Mouse (Mus musculus): ENCODE results near the gene Wwc2. TPM values are rescaled to one million over a fixed set of nuclear protein-coding genes. Genes with fewer than 3 reads are reported as not detected.

The Wwc2 gene
- polyA plus RNA-seq, 1 experiment = 9.1 TPM

GRCm38 (mm10) chr8:47791986-47792385 lies 198.7 kb downstream of the Wwc2 start:
- DNase-seq (ENCODE audit: low read depth) = no peak

- DNase-seq (ENCODE audit: low read depth) = no peak
Measured at GRCm38 (mm10) chr8:47787705-47788104, 203.0 kb downstream of the Wwc2 start.

GRCm38 (mm10) chr8:47786323-47786722 lies 204.4 kb downstream of the Wwc2 start:
- DNase-seq (ENCODE audit: low read depth) = no peak

- DNase-seq (ENCODE audit: low read depth) = no peak
Measured at GRCm38 (mm10) chr8:47784436-47784835, 206.3 kb downstream of the Wwc2 start.

GRCm38 (mm10) chr8:47783944-47784343 lies 206.8 kb downstream of the Wwc2 start:
- DNase-seq (ENCODE audit: low read depth) = no peak

- DNase-seq (ENCODE audit: low read depth) = no peak
Measured at GRCm38 (mm10) chr8:47783544-47783943, 207.2 kb downstream of the Wwc2 start.

GRCm38 (mm10) chr8:47781881-47782280 lies 208.8 kb downstream of the Wwc2 start:
- DNase-seq (ENCODE audit: low read depth) = no peak

GRCm38 (mm10) chr8:47779589-47779988 lies 211.1 kb downstream of the Wwc2 start:
- DNase-seq (ENCODE audit: low read depth) = no peak

- DNase-seq (ENCODE audit: low read depth) = no peak
Measured at GRCm38 (mm10) chr8:47777415-47777814, 213.3 kb downstream of the Wwc2 start.

Other genes starting within 250 kb of the Wwc2 start
- gene Cldn24, start 168.8 kb downstream of the Wwc2 start, polyA plus RNA-seq (2012; rRNA removed) = not detected in 2 replicates
- 8.3 and 16.3 TPM in 2 replicates for gene Cldn22, start 166.4 kb downstream of the Wwc2 start, polyA plus RNA-seq (2012; rRNA removed)
- gene Dctd, start 108.2 kb upstream of the Wwc2 start, polyA plus RNA-seq (2012; rRNA removed) = 4.6 and 5.3 TPM in 2 replicates

All from gonadal fat pad, adult 2 months (tissue).